Comparison of ENCODE assay signal across 17 mouse cellular contexts in genomic region chr11:102859933-102860332, GRCm38 (mm10). TPM values are rescaled to one million over a fixed set of nuclear protein-coding genes. Genes with fewer than 3 reads are reported as not detected.
A peak's percentile ranks its signal among the peaks of the same experiment; 100 is the strongest.
DNase-seq lines count a peak whose midpoint lies in the region; ATAC-seq lines count a peak whose summit lies in the region.
"Had no signal": no experiment of that assay in that cellular context is flagged by ENCODE, and none has a peak within 500 bp of the region (broad histone marks: within the 10 kb centered on the region; RNA-seq: fewer than 3 reads in every experiment).

No protein-coding gene starts in this region.

- H3K27me3 ChIP-seq in hindbrain, embryonic 15.5 days, result no peaks in the 10 kb centered on the region
- H3K27me3 ChIP-seq in hindbrain, embryonic 14.5 days (ENCODE audit: control insufficient read depth, insufficient read depth, low read length), result no peaks in the 10 kb centered on the region
- no peaks in the 10 kb centered on the region for H3K27me3 ChIP-seq in heart, embryonic 10.5 days (ENCODE audit: insufficient read depth, poor library complexity, severe bottlenecking)
- H3K27me3 ChIP-seq: CH12.LX had no signal

- no peak for DNase-seq in hindbrain, embryonic 14.5 days (ENCODE audit: low spot score)
- DNase-seq in cerebellum, postnatal 10 days, result peak; percentile 85 to 91
- DNase-seq in frontal cortex, postnatal 36 days (ENCODE audit: low spot score in 2 of 2), result peak; percentile 47 to 67
- DNase-seq in left cerebral cortex, postnatal 36 days (ENCODE audit: low spot score in 2 of 2), result peak; percentile 34 to 56
- no peak for DNase-seq in heart, embryonic 10.5 days (ENCODE audit: low spot score)
- DNase-seq: adrenal gland, postnatal 25 days; heart, adult 18-20 months; heart, postnatal 36 days; kidney, adult 18-20 months; liver had no signal

- intact Hi-C loops in left cerebral cortex, postnatal 36 days (cut with DNase I), result loop anchor here (5.0 kb wide), 1 partner anchor 123 kb away; no protein-coding TSS in a partner anchor

- no peak overlapping the region for H3K9ac ChIP-seq in hindbrain, embryonic 15.5 days
- H3K9ac ChIP-seq in hindbrain, embryonic 14.5 days, result no peak overlapping the region

- no peak overlapping the region for H3K4me2 ChIP-seq in hindbrain, embryonic 15.5 days
- H3K4me2 ChIP-seq in hindbrain, embryonic 14.5 days (replicated peaks), result no peak overlapping the region

- no peaks in the 10 kb centered on the region for H3K4me1 ChIP-seq in hindbrain, embryonic 15.5 days (replicated peaks)
- no peaks in the 10 kb centered on the region for H3K4me1 ChIP-seq in hindbrain, embryonic 14.5 days (replicated peaks; ENCODE audit: control insufficient read depth, insufficient read depth, low read length)
- no peaks in the 10 kb centered on the region for H3K4me1 ChIP-seq in heart, embryonic 10.5 days
- H3K4me1 ChIP-seq: midbrain, embryonic 10.5 days had no signal

- ATAC-seq in hindbrain, embryonic 15.5 days (ENCODE audit: low FRiP score, low read depth), result 0 out of 2 replicates have a peak, but pooled peaks have one; percentile 23
- ATAC-seq in hindbrain, embryonic 14.5 days (ENCODE audit: low FRiP score), result no peak
- no peak for ATAC-seq in megakaryocyte-erythroid progenitor cell, adult 5-6 weeks (replicated peaks; ENCODE audit: low FRiP score, low TSS enrichment, poor library complexity, severe bottlenecking)
- ATAC-seq: lung, postnatal 0 days had no signal

- peaks cover 64% of the 10 kb centered on the region for H3K36me3 ChIP-seq in hindbrain, embryonic 15.5 days
- H3K36me3 ChIP-seq in hindbrain, embryonic 14.5 days (replicated peaks; ENCODE audit: control insufficient read depth, insufficient read depth), result peaks cover 95% of the 10 kb centered on the region
- peaks cover 96% of the 10 kb centered on the region for H3K36me3 ChIP-seq in heart, embryonic 10.5 days

- no peak overlapping the region for H3K27ac ChIP-seq in hindbrain, embryonic 15.5 days (replicated peaks)
- H3K27ac ChIP-seq in hindbrain, embryonic 14.5 days, result no peak overlapping the region
- H3K27ac ChIP-seq in heart, embryonic 10.5 days, result no peak overlapping the region
- H3K27ac ChIP-seq: midbrain, embryonic 10.5 days had no signal

- no peak overlapping the region for H3K4me3 ChIP-seq in hindbrain, embryonic 15.5 days
- H3K4me3 ChIP-seq in hindbrain, embryonic 14.5 days (replicated peaks; ENCODE audit: low read length), result no peak overlapping the region
- H3K4me3 ChIP-seq in heart, embryonic 10.5 days, result no peak overlapping the region
- H3K4me3 ChIP-seq: midbrain, embryonic 10.5 days had no signal

- no peaks in the 10 kb centered on the region for H3K9me3 ChIP-seq in hindbrain, embryonic 15.5 days
- H3K9me3 ChIP-seq in hindbrain, embryonic 14.5 days (ENCODE audit: control insufficient read depth, low read length), result no peaks in the 10 kb centered on the region
- H3K9me3 ChIP-seq in heart, embryonic 10.5 days, result no peaks in the 10 kb centered on the region
- H3K9me3 ChIP-seq: midbrain, embryonic 10.5 days had no signal

- 71% methylated on average over 8 of the region's 8 CpGs for WGBS in hindbrain, embryonic 15.5 days
- WGBS in hindbrain, embryonic 14.5 days, result 92% methylated on average over 8 of the region's 8 CpGs
- 94% methylated on average over 8 of the region's 8 CpGs for WGBS in heart, embryonic 10.5 days

RNA-seq across cellular contexts. Expression of gene Eftud2, which starts 20.9 kb away (rescaled TPM):
- 133 and 142 TPM in 2 replicates for polyA plus RNA-seq in hindbrain, embryonic 15.5 days (2015; fragmentation: Nextera tagmentation; extraction: Ambion mirVana)
- polyA plus RNA-seq in hindbrain, embryonic 14.5 days (2014; fragmentation: Nextera tagmentation; extraction: Ambion mirVana), result 110 and 123 TPM in 2 replicates
- total RNA-seq in left cerebral cortex, postnatal 36 days (2021), result 100 to 1,000 TPM; 123 to 135 TPM
- 206 and 238 TPM in 2 replicates for polyA plus RNA-seq in heart, embryonic 10.5 days (2016; fragmentation: Nextera tagmentation; extraction: Ambion mirVana)
- total RNA-seq in megakaryocyte-erythroid progenitor cell, adult 5-6 weeks (2014; fragmentation: Nextera tagmentation), result 335 and 342 TPM in 2 replicates
- 171 and 175 TPM in 2 replicates for total RNA-seq in megakaryocyte-erythroid progenitor cell, adult 5-6 weeks (2017)

RNA-seq across cellular contexts. Expression of gene Ccdc103, which starts 21.1 kb away (rescaled TPM):
- polyA plus RNA-seq in hindbrain, embryonic 15.5 days (2015; fragmentation: Nextera tagmentation; extraction: Ambion mirVana), result 2.0 and 2.1 TPM in 2 replicates
- 2.2 and 2.8 TPM in 2 replicates for polyA plus RNA-seq in hindbrain, embryonic 14.5 days (2014; fragmentation: Nextera tagmentation; extraction: Ambion mirVana)
- total RNA-seq in left cerebral cortex, postnatal 36 days (2021), result 1 to 10 TPM; 2.0 to 3.6 TPM
- polyA plus RNA-seq in heart, embryonic 10.5 days (2016; fragmentation: Nextera tagmentation; extraction: Ambion mirVana), result 0.62 and 0.93 TPM in 2 replicates
- total RNA-seq in megakaryocyte-erythroid progenitor cell, adult 5-6 weeks (2014; fragmentation: Nextera tagmentation), result 2.0 TPM in 1 of 2 replicates, not detected in the other
- total RNA-seq in megakaryocyte-erythroid progenitor cell, adult 5-6 weeks (2017), result not detected in 2 replicates
- total RNA-seq: heart, adult 18-20 months; heart, postnatal 36 days had no signal

RNA-seq across cellular contexts. Expression of gene Higd1b, which starts 24.3 kb away (rescaled TPM):
- polyA plus RNA-seq in hindbrain, embryonic 15.5 days (2015; fragmentation: Nextera tagmentation; extraction: Ambion mirVana), result 12.1 and 13.9 TPM in 2 replicates
- polyA plus RNA-seq in hindbrain, embryonic 14.5 days (2014; fragmentation: Nextera tagmentation; extraction: Ambion mirVana), result 9.4 and 9.8 TPM in 2 replicates
- total RNA-seq in left cerebral cortex, postnatal 36 days (2021), result 1 to 10 TPM; 4.7 to 5.3 TPM
- polyA plus RNA-seq in heart, embryonic 10.5 days (2016; fragmentation: Nextera tagmentation; extraction: Ambion mirVana), result not detected in 2 replicates
- total RNA-seq in megakaryocyte-erythroid progenitor cell, adult 5-6 weeks (2014; fragmentation: Nextera tagmentation), result not detected in 2 replicates
- total RNA-seq in megakaryocyte-erythroid progenitor cell, adult 5-6 weeks (2017), result not detected in 2 replicates
- total RNA-seq: CH12.LX had no signal
- polyA plus RNA-seq: midbrain, embryonic 10.5 days; neural tube, embryonic 11.5 days had no signal

RNA-seq across cellular contexts. Expression of gene Fam187a, which starts 25.0 kb away (rescaled TPM):
- 0.13 TPM in 1 of 2 replicates, not detected in the other for polyA plus RNA-seq in hindbrain, embryonic 15.5 days (2015; fragmentation: Nextera tagmentation; extraction: Ambion mirVana)
- 0.12 TPM in 1 of 2 replicates, not detected in the other for polyA plus RNA-seq in hindbrain, embryonic 14.5 days (2014; fragmentation: Nextera tagmentation; extraction: Ambion mirVana)
- total RNA-seq in left cerebral cortex, postnatal 36 days (2021), result under 1 TPM in 1 of 2 experiments, not detected in 1; 0.20 TPM
- polyA plus RNA-seq in heart, embryonic 10.5 days (2016; fragmentation: Nextera tagmentation; extraction: Ambion mirVana), result not detected in 2 replicates
- total RNA-seq in megakaryocyte-erythroid progenitor cell, adult 5-6 weeks (2014; fragmentation: Nextera tagmentation), result not detected in 2 replicates
- not detected in 2 replicates for total RNA-seq in megakaryocyte-erythroid progenitor cell, adult 5-6 weeks (2017)
- total RNA-seq: adrenal gland, postnatal 25 days; CH12.LX; heart, adult 18-20 months; heart, postnatal 36 days had no signal
- polyA plus RNA-seq: large intestine, adult 2 months; lung, postnatal 0 days; midbrain, embryonic 10.5 days; neural tube, embryonic 11.5 days had no signal

RNA-seq across cellular contexts. Expression of gene Gjc1, which starts 40.4 kb away (rescaled TPM):
- polyA plus RNA-seq in hindbrain, embryonic 15.5 days (2015; fragmentation: Nextera tagmentation; extraction: Ambion mirVana), result 32.5 and 32.8 TPM in 2 replicates
- 31.2 and 34.3 TPM in 2 replicates for polyA plus RNA-seq in hindbrain, embryonic 14.5 days (2014; fragmentation: Nextera tagmentation; extraction: Ambion mirVana)
- 1 to 10 TPM; 6.0 to 7.5 TPM for total RNA-seq in left cerebral cortex, postnatal 36 days (2021)
- polyA plus RNA-seq in heart, embryonic 10.5 days (2016; fragmentation: Nextera tagmentation; extraction: Ambion mirVana), result 57.0 and 81.1 TPM in 2 replicates
- total RNA-seq in megakaryocyte-erythroid progenitor cell, adult 5-6 weeks (2014; fragmentation: Nextera tagmentation), result not detected in 2 replicates
- not detected in 2 replicates for total RNA-seq in megakaryocyte-erythroid progenitor cell, adult 5-6 weeks (2017)
- total RNA-seq: CH12.LX had no signal

Comparison
In these comparisons a context has a peak if more than half of its experiments do, and no peak if none do; other contexts are left out.
1. DNase-seq: peak in cerebellum, postnatal 10 days (2 of 2), frontal cortex, postnatal 36 days (2 of 2) and left cerebral cortex, postnatal 36 days (2 of 2); none in hindbrain, embryonic 14.5 days (single experiment) and heart, embryonic 10.5 days (single experiment).
2. RNA of gene Higd1b, which starts 24.3 kb away (polyA plus RNA-seq): 12.1 to 13.9 TPM in hindbrain, embryonic 15.5 days and 9.4 to 9.8 TPM in hindbrain, embryonic 14.5 days; not detected in heart, embryonic 10.5 days; every median in the first group is over 10 times any median in the second.